Mouse (Mus musculus) cerebellum, postnatal 4 days (tissue): ENCODE measurements around the gene Dpp10.

Experiments used
- DNase-seq, 2 experiments: peaks; one replicate each; pipeline ENCODE4 v3.0.0; 2022; ENCODE audit warnings: low spot score in 2 of 2, mixed read lengths in 1 of 2

The Dpp10 gene

DNA sequence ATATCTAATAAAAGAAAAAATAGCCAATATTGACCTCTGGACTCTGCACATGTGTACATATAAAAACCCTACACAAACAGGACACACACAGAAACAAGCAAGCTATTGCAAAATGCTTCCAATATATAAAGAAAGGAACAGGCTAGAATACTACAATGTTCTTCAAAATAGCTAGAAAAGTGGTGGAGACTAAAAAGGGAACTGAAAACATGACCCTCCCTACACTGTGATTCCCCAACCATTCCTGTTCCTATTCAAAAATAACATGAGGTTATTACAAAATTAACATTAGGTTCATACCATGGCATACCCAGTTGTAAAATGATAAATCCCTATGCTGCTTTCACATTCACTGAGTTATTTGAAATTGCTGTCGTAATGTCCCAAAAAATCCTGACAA lies 125.8 kb downstream of the Dpp10 start:
- no peak for DNase-seq

- no peak for DNase-seq
Observed at GRCm38 (mm10) chr1:123902628-123903027, 142.7 kb downstream of the Dpp10 start.

DNA sequence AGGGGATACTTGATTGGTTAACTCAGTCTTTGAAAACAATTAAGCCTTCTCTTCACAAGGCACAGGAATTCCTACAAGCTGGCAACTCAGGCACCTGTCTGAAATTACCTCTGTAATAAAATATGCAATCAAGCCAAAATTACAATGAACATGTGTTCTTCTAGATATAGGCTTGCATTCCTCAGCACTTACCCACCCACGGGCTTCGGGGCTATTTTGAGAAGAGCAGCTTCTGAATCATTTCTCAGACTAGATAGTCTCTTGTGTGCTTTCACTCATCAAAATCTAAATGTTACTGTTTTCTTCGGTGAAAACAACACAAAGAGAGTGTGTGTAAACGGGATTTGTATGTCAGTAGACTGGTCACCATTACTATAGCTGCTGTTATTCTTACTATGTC lies 144.1 kb downstream of the Dpp10 start:
- no peak for DNase-seq

GRCm38 (mm10) chr1:123887243-123887642 lies 158.1 kb downstream of the Dpp10 start:
- no peak for DNase-seq

DNA sequence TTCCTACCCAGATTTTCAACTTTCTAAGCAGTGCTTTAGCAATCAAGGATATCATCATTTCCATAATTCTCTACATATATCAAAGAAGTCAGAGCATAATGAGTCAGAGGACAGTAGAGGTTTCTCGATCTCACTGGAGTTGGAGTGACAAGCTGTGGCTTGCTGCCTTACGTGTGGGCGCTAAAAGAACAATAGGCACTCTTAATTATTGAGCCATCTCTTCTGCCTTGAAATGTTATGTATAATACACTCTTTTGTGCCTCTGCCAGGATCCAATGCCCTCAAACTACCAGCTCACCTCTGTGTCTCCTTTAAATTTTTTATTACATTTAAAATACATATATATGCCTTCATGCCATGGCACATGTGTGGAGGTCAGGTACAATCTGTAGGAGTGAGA lies 198.5 kb downstream of the Dpp10 start:
- DNase-seq: no peak

DNA sequence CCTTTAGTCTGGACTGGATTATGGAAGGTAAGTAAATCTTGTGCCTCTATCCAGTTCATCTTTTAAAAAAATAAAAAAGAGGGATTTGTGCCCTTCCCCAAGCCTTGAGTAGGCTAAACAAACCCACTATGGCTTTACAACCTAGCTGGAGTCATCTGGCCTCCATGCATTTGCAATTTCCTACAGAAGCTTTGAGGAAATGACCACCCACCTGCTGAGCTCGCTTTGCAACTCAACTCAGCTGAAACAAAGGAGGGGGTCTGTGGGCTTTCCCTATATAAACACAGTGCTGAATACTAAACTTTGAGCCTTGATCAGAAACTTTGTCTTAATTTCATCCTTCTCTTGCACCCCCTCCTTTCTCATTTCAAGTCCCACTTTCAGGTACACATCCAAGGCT lies 244.2 kb downstream of the Dpp10 start:
- DNase-seq: no peak

DNA sequence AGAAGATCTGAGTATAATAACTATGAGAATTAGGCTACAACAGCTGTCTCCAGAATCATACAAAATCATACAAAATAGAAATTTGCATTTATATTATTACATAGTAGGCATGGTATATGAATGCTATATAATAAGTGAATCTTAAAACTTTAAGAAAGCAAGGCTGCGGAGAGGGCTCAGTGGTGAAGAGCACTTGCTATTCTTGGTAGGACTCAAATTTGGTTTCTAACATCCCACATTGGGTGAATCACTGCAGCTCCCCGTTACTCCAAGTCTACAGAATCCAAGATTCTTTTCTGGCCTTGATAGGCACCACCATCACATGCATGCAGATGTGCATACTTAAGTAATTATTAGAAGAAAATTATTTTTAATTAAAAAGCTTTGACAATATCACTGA lies 279.8 kb downstream of the Dpp10 start:
- no peak for DNase-seq

- DNase-seq: no peak
Observed at GRCm38 (mm10) chr1:123762272-123762671, 283.1 kb downstream of the Dpp10 start.

DNA sequence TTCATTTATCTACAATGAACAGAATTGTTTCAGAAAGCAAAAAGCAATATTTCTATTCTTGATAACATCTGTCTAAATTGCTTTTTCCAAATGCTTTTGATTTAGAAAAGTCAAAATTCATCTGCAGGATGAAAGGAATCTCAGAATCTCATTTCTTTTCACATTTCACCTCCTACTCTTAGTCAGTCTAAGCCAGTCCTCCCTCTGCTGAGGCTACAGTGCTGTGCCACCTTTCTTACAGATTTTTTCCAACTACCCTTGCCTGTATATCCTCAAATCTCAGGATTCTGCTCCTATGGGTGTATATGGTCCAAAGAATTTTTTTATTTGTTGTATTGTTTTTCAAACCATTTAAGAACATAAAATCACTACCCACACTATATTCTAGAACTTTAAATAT lies 289.3 kb downstream of the Dpp10 start:
- DNase-seq: no peak

DNA sequence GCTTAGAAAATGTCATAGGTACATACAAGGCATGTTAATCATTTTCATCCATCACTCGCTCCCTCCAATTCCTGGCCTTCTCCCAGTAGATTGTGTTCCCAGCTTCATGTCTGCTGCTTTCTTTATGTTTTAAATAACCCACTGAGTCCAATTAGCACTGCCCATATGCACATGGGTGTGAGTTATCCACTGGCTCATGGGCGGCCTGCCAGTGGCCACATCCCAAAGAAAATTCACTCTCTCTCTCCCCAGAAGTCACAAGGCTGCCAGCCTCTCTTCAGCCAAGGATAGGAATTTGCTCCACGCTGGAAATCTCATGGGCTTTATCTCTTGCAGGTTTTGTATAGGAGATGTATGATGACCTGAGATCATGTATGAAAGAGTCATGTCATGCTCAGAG lies 338.1 kb downstream of the Dpp10 start:
- DNase-seq: peak in 1 of 2 experiments; percentile 3

DNA sequence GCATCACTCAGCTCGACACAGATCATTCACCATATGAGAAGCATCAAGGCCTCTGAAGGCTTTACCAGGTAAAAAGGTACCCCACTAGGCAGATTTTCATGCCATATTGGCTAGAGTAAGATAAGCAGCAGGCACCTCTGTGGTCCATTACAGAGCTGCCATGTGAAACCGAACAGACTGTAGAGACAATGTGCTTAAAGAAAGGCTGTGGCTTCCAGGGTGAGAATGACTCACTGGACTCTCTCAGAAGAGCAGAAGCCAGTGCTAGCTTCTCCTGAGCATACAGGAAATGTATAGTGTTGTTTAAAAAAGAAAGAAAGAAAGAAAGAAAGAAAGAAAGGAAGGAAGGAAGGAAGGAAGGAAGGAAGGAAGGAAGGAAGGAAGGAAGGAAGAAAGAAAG lies 386.9 kb downstream of the Dpp10 start:
- DNase-seq: no peak

DNA sequence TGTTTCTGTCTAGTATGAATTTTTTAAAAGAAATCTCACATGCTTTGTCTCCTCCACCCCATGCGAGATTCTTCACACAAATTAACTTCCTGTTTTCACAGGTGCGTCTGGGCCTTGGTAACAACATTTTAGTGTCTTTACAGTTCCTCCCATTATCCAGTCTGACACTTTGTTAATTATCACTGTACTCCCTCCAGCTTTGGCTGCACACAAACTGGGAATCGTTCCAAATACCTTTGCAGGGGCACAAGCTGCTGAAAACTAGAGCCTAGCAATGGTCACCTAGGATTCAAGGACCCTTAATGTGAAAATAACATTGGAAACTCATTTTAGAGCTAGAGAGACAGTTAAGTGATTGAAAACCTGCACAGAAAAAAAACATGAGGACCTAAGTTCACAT lies 388.8 kb downstream of the Dpp10 start:
- no peak for DNase-seq

- no peak for DNase-seq
Observed at GRCm38 (mm10) chr1:123637897-123638296, 407.5 kb downstream of the Dpp10 start.

DNA sequence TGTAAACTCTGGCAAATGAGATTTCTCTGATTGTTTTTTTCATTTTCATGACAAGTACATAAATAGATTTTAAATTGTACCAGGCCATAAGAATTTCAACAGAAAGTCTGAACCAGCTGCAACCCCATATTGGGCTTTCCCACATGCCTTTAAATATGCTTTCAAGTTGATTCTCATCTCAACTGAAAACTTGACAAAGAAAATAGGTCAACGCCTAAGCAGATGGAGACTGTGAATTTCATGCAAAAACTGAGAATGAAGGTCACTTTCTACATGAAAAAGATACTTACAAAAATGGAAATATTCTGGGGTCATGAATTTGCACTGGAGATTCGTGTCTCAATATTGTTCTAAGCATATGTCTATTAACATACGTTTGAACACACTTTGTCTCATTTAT lies 417.1 kb downstream of the Dpp10 start:
- DNase-seq: no peak

DNA sequence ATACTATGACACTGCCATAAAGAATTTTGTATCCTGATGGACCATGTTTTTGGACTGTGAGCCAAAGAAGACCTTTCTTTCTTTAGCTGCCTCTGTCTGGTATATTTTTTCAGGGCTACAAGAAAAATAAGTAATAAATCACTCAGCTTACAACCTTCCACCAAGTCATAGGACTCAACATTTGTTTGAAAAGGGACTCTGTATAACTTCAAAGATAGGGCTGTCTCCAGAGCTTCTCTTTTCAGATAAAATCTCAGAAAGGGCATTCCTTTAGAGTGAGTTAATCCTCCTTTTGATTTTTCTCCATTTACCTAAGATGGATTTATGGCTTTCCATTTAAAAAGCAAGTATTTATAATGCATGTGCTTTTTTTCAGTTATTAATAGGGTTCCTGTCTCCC lies 460.5 kb downstream of the Dpp10 start:
- no peak for DNase-seq

DNA sequence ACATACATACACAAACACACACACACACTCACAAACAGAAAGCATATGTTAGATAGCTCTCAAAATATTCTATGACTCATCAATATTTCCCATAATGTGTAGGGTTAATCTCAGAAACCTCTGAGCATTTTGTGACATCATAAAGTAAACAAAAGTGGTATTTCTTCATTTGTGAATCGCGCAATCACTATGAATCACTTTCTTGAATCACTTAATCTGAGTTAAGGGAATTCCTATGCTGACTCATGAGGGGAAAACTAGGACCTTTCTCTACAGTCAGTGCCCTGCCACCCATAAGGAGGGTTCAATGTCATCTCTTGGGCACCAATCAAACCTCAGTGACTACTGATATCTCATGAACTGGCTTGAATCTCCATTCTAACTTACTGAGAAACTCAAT lies 465.2 kb downstream of the Dpp10 start:
- no peak for DNase-seq

DNA sequence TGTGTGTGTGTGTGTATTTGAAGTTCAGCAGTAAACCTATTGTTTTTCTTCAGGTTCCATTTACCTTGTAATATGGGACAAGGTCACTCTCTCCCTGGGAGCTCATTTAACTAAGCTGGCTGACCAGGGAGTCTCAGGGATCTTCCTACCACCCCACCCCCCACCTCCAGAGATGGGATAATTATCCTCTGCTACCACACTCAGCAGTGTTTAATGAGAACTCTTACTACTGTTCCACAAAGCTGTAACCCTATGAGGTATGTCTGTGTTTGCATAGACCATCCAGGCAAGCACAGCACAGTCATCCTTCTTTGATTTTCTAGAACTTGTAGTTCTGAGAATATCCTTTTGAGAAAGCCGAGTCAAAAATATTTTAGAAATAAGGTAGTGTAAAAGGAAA lies 471.6 kb downstream of the Dpp10 start:
- no peak for DNase-seq

DNA sequence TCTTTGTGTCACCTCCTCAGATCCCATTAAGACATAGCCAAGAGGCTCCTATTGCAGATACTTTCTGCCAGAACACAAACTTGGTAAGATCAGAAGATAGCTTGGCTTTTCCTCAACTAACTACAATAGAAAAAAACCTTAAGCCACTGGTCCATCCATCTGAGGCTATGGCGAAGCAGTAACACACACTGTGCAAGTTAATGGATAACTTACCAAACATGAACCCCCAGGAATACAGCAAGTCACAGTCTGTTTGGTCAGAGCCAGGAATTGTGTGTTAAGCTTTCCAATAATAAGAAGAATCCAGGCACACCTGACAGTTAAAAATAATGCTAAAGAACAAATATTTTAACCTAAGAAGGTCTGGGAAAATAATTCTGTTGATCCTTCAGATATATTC lies 502.9 kb downstream of the Dpp10 start:
- no peak for DNase-seq

DNA sequence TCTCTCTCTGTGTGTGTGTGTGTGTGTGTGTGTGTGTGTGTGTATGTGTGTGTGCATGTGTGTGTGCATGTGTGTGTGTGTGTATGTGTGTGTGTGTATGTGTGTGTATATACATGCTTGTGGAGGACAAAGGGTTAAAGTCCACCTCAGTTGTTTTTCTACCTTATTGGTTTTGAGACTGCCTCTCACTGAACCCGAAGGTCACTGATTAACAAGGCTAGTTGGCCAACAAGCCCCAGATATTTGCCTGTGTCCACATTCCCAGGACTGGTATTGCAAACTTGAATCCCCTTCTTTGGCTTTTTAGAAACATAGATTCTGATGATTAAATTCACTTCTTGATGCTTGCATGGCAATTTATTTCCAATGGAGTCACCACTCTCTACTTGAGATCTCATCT lies 577.6 kb downstream of the Dpp10 start:
- no peak for DNase-seq

- peak in 1 of 2 experiments; percentile 7 for DNase-seq
Observed at GRCm38 (mm10) chr1:123414163-123414562, 631.2 kb downstream of the Dpp10 start.

DNA sequence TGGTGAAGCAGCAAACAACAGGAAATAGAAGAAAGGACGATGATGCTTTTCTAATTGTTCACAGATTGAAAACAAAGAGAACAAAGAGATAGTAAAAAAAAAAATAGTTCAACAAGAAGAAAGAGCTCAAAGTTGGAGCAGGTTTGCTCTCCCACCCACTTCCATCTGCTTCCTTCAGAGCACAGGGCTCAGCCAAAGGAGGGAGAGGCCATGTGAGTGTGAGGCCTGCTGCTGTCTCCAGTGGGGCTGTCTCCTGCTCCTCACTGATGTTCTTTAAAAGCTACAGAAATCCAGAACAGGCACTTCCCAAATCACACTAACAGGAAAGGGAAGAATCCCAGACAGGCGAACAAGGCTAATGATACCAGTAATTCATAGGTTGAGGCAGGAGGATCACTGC lies 694.1 kb downstream of the Dpp10 start:
- no peak for DNase-seq

- DNase-seq: no peak
Observed at GRCm38 (mm10) chr1:123337877-123338276, 707.5 kb downstream of the Dpp10 start.

DNA sequence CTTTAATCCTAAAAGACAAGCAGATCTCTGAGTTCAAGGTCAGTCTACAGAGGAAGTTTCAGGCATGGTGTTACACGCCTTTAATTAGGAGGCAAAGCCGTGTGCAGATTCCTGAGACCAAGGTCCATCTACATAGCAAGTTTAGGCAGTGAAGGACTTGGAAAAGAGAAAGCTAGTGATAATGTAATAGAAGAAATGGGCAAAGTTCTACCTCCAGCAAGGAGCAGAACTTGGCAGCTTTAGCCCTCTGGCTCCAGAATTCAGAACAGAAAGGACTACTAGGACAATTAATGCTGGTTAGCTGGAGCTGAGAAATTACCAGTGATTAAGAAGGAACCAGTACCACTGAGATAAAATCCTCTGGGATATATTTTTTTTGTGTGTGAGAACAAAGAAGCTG lies 728.5 kb downstream of the Dpp10 start:
- no peak for DNase-seq
